Mouse (Mus musculus) retina, adult 2 months (tissue): ENCODE measurements around the gene Gm10961.
A peak's percentile ranks its signal among the peaks of the same experiment; 100 is the strongest.

Source experiments
- DNase-seq: peaks from one replicate; pipeline ENCODE4 v3.0.0-alpha.2; 2012; ENCODE audit warnings: low read depth, low spot score

Gene Gm10961

DNA sequence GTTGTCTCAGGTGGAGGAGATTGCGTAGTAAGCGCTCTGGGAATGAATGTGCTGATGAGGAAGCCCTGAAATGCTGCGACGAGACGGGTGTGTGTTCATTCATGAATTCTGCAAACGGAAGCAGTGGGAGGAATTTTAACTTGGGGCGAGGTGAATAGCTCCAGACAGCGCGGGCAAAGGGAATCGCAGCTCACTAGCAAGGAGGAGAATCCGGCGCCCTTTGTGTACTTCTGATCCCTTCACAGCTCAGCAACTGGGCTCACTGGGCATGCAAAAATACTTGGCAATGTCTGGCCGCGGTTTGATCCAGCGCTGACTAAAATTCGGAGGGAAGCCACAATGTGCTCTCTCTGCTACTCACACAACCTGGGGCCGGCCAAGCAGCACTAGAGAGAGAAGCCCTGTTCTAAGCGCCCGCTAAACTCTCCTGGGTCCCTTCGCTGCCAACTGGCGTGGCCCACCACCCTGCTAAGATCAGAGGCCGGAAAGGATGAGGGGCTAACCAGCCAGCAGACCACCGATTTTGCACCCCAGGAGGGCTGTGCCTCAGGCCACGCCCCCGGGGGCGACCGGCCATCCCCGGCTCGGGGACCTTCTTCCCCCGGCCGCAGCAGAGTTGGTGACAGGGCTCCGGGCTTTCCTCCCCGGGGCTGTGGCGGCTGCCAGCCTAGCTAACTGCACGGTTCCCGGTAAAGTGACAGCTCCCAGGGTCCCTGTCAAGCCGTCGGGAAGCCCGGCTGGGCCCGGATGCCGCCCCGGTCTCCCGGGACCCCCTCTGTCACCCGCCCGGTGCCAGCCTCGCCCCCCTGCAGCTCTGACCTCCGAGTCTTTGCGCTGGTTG lies at the start of gene Gm10961:
Gene Gm10961, plus strand, starts transcription at position 641 of the 841 bp plus-strand sequence.
- DNase-seq = no peak

DNA sequence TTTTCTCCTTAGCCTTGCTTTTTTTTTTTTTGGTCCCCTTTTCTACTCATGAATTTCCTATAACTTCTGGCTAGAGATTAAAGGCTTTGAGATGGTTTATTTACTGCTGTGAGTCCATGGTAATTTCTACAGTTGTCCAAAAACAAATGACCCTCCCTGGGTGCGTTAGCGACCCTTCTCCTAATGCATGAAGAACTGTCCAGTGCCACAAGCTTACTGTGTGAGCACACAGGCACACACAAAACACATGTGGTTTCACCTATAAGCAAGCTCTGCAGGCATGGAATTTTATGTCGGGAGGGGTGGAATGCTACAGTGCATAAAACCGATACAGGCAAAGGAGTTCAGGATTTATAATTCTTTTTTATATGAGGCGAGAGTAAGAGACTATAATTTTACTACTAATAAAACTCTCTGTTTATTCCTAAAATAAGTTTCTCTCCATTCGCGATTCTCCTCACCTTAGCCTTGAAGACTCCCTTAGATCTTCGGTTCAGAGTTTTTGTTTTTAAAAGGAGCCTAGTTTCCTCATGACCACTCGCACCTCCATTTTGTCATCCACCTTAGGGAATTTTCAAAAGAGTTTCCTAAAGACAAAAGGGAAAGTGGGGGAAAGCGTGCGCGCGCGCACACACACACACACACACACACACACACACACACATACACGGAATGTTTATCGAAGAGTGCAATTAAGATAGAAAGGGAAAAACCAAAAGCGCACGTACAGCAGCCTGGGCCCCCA lies 48.8 kb upstream of the Gm10961 start:
- no peak for DNase-seq

GRCm38 (mm10) chr3:107582875-107583767 lies 48.0 kb upstream of the Gm10961 start:
- DNase-seq = no peak

GRCm38 (mm10) chr3:107583893-107584292 lies 47.2 kb upstream of the Gm10961 start:
- no peak for DNase-seq

- no peak for DNase-seq
Observed at GRCm38 (mm10) chr3:107586504-107586903, 44.6 kb upstream of the Gm10961 start.

DNA sequence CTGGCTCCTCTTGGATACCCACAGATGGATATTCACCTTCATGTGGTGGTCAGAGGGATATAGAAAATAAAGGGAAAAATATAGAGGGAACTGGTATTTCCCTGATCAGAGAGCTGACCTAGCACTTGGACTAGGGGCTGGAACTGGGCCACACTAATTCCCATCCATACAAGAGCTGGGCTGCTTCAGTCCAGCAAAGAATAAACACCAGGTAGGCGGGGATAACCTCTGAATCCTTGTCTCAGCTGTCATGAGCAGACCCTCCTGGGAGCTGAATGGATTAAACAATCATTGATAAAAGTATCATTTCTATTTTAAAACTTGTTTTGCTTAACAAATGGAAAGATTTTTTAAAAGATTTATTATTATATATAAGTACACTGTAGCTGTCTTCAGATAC lies 39.5 kb upstream of the Gm10961 start:
- DNase-seq = no peak

DNA sequence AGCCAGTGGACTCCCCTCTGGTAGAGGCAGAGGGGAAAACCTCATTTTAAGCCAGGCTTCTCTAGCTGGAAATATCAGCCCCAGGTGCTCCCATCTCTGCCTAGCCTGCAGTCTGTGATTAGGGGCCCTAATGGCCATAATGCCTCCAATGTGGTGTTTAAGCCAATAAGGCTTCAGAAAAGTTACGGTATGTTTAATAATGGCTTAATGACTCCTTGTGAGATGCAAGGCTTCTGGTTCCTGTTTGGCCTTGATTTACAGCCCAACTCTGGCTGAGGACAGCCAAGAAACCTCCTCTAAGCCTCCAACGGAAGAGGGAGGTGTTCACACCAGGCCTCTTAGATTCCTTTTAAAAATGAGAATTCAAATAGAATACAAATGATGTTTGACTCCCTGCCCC lies 37.5 kb upstream of the Gm10961 start:
- DNase-seq = no peak

- no peak for DNase-seq
Observed at GRCm38 (mm10) chr3:107594662-107595263, 36.4 kb upstream of the Gm10961 start, which contains the start of gene Alx3. Alx3 (plus strand) TSS chr3:107595031.

DNA sequence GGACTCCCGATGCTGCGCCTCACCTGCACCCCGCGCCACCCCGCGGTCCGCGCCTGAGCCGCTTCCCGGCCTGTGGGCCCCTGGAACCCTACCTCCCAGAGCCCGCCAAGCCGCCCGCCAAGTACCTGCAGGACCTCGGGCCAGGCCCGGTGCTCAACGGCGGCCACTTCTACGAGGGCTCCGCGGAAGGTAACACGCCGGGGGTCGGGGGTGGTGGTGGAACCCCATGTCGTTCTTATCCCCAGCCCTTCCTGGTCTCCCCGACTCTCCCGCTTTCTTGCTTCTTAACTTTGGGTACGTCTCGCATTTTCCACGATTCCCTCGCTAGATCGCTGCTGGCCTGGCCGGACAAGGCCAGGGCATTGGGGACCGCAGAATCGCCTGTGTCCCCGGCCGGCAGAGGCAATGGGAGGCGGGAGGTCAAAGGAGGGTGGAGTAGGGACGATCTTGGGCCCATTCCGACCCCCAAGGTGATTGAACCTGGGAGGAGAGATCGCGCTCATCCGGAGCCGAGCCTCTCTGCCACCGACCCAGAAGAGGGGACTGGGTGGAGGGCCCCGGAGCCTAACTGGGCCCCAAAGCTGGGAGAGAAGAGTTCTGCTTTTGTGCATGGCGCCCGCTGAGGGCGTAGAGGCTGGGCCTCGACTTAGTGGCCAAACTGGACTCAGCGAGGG lies 35.7 kb upstream of the Gm10961 start:
- no peak for DNase-seq

DNA sequence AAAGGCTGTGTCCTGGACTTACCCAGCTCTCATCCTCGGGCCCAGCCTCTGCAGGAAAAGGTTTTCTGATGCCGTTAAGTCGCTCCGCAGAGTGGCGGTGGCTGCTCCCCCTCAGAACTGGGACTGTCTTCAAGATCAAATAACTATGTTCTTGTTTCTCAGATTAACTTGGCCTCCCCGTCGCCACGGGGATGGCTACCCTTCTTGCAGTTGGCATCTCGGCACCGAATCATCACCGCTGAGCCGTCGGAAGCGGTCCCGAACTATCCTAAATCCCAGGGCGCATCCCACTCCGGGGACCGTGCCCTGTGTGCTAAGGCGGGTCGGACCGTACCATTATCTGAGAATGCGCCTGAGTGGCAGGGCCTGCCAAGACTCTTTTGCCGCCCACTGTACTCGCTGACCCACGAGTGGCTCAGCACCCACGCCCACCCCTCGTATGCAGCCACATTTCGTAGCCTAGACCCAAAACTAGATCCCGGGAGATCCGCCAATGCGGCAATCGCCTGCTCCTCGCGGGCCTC lies 35.1 kb upstream of the Gm10961 start:
- DNase-seq = no peak

GRCm38 (mm10) chr3:107596559-107596958 lies 34.6 kb upstream of the Gm10961 start:
- DNase-seq = peak; percentile 30

GRCm38 (mm10) chr3:107597134-107597533 lies 34.0 kb upstream of the Gm10961 start:
- DNase-seq = no peak

GRCm38 (mm10) chr3:107597586-107598389 lies 33.3 kb upstream of the Gm10961 start:
- DNase-seq = no peak

GRCm38 (mm10) chr3:107600127-107600526 lies 31.0 kb upstream of the Gm10961 start:
- DNase-seq = no peak

- DNase-seq = peak; percentile 34
Observed at GRCm38 (mm10) chr3:107605304-107605703, 25.8 kb upstream of the Gm10961 start.

DNA sequence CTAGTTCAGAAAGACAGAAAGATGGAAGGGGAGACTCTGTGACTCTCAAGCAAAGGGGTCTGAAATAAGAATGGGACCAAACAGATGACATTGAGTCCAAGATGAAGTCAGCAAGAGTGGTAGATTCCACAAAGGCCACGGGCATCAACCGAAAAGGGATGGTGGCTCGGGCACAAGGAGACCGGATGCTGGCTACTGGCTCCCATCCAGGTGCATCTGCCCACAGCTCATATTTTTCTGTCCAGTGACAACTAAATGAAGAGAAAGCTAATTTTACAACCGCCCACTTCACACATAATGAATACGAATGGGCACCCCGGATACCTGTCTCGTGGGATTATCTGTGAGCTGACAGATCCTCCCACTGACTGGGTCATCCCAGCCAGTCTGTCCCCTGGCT lies 23.9 kb upstream of the Gm10961 start:
- no peak for DNase-seq

GRCm38 (mm10) chr3:107608808-107609207 lies 22.3 kb upstream of the Gm10961 start:
- DNase-seq = no peak

DNA sequence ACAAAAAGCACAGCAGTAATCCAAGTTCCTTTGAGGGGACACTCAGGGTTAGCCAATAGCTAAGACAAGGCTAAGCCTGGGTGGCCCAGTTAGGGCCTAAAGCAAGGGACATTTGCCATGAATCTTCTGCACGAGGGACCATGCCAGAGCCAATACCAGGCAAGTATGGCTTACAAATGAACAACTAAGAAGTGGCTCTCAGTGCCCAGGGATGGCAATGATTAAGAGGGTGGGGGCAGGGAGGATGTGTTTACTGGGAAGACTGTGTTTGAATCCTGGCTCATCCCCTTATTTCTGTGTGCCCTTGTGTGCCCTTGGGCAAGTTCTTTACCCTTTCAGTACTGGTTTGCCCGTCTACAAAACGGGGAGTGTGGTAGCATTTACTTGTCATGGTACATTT lies 21.7 kb upstream of the Gm10961 start:
- no peak for DNase-seq

GRCm38 (mm10) chr3:107611394-107611793 lies 19.7 kb upstream of the Gm10961 start:
- DNase-seq = no peak
